Mouse (Mus musculus): ENCODE data around the gene Fig4. TPM values are rescaled to one million over a fixed set of nuclear protein-coding genes. Genes with fewer than 3 reads are reported as not detected.

Fig4 gene
- total RNA-seq, 2 experiments from 2014 or later: 30.1 to 31.5 TPM

GRCm38 (mm10) chr10:41234552-41234951 lies 68.5 kb downstream of the Fig4 start:
- intact Hi-C loops (cut with DNase I): no loop called here
- DNase-seq (ENCODE audit: low spot score in 2 of 2): no peak

GRCm38 (mm10) chr10:41233140-41233539 lies 69.9 kb downstream of the Fig4 start:
- intact Hi-C loops (cut with DNase I): no loop called here
- no peak for DNase-seq (ENCODE audit: low spot score in 2 of 2)

GRCm38 (mm10) chr10:41231163-41231835 lies 71.8 kb downstream of the Fig4 start:
- intact Hi-C loops (cut with DNase I): no loop called here
- peak in 1 of 2 experiments; percentile 26 for DNase-seq (ENCODE audit: low spot score in 2 of 2)

- no peak for DNase-seq (ENCODE audit: low spot score in 2 of 2)
- intact Hi-C loops (cut with DNase I): no loop called here
Observed at GRCm38 (mm10) chr10:41227626-41228025, 75.4 kb downstream of the Fig4 start.

- DNase-seq (ENCODE audit: low spot score in 2 of 2): no peak
- intact Hi-C loops (cut with DNase I): no loop called here
Observed at GRCm38 (mm10) chr10:41223499-41223898, 79.6 kb downstream of the Fig4 start.

- DNase-seq (ENCODE audit: low spot score in 2 of 2): no peak
- intact Hi-C loops (cut with DNase I): no loop called here
Observed at GRCm38 (mm10) chr10:41221204-41221603, 81.9 kb downstream of the Fig4 start.

GRCm38 (mm10) chr10:41218897-41219296 lies 84.2 kb downstream of the Fig4 start:
- peak in 1 of 2 experiments; percentile 25 for DNase-seq (ENCODE audit: low spot score in 2 of 2)
- intact Hi-C loops (cut with DNase I): no loop called here

GRCm38 (mm10) chr10:41214083-41214482 lies 89.0 kb downstream of the Fig4 start:
- DNase-seq (ENCODE audit: low spot score in 2 of 2): no peak
- intact Hi-C loops (cut with DNase I): no loop called here

GRCm38 (mm10) chr10:41209538-41209937 lies 93.5 kb downstream of the Fig4 start:
- DNase-seq (ENCODE audit: low spot score in 2 of 2): no peak
- intact Hi-C loops (cut with DNase I): no loop called here

- no peak for DNase-seq (ENCODE audit: low spot score in 2 of 2)
- intact Hi-C loops (cut with DNase I): no loop called here
Observed at GRCm38 (mm10) chr10:41208860-41209377, 94.1 kb downstream of the Fig4 start.

GRCm38 (mm10) chr10:41205647-41206046 lies 97.4 kb downstream of the Fig4 start:
- intact Hi-C loops (cut with DNase I): no loop called here
- no peak for DNase-seq (ENCODE audit: low spot score in 2 of 2)

GRCm38 (mm10) chr10:41204637-41205315 lies 98.3 kb downstream of the Fig4 start:
- no peak for DNase-seq (ENCODE audit: low spot score in 2 of 2)
- intact Hi-C loops (cut with DNase I): no loop called here

- intact Hi-C loops (cut with DNase I): no loop called here
- no peak for DNase-seq (ENCODE audit: low spot score in 2 of 2)
Observed at GRCm38 (mm10) chr10:41204191-41204590, 98.9 kb downstream of the Fig4 start.

GRCm38 (mm10) chr10:41198719-41199118 lies 104.3 kb downstream of the Fig4 start:
- DNase-seq (ENCODE audit: low spot score in 2 of 2): no peak
- intact Hi-C loops (cut with DNase I): no loop called here

- no peak for DNase-seq (ENCODE audit: low spot score in 2 of 2)
- intact Hi-C loops (cut with DNase I): no loop called here
Observed at GRCm38 (mm10) chr10:41197788-41198187, 105.3 kb downstream of the Fig4 start.

- intact Hi-C loops (cut with DNase I): no loop called here
- no peak for DNase-seq (ENCODE audit: low spot score in 2 of 2)
Observed at GRCm38 (mm10) chr10:41196295-41196694, 106.8 kb downstream of the Fig4 start.

- intact Hi-C loops (cut with DNase I): no loop called here
- no peak for DNase-seq (ENCODE audit: low spot score in 2 of 2)
Observed at GRCm38 (mm10) chr10:41189392-41189791, 113.7 kb downstream of the Fig4 start.

- intact Hi-C loops (cut with DNase I): no loop called here
- no peak for DNase-seq (ENCODE audit: low spot score in 2 of 2)
Observed at GRCm38 (mm10) chr10:41183975-41184374, 119.1 kb downstream of the Fig4 start.

GRCm38 (mm10) chr10:41182644-41183043 lies 120.4 kb downstream of the Fig4 start:
- intact Hi-C loops (cut with DNase I): no loop called here
- DNase-seq (ENCODE audit: low spot score in 2 of 2): no peak

GRCm38 (mm10) chr10:41166141-41166540 lies 136.9 kb downstream of the Fig4 start:
- DNase-seq (ENCODE audit: low spot score in 2 of 2): no peak
- intact Hi-C loops (cut with DNase I): no loop called here

- intact Hi-C loops (cut with DNase I): no loop called here
- no peak for DNase-seq (ENCODE audit: low spot score in 2 of 2)
Observed at GRCm38 (mm10) chr10:41163108-41163507, 140.0 kb downstream of the Fig4 start.

Measured in left cerebral cortex, postnatal 14 days (tissue).